Mouse (Mus musculus): ENCODE data around the gene Hlf. TPM values are rescaled to one million over a fixed set of nuclear protein-coding genes. Genes with fewer than 3 reads are reported as not detected.

Hlf gene
- polyA plus RNA-seq, 1 experiment: 0.40 TPM

DNA sequence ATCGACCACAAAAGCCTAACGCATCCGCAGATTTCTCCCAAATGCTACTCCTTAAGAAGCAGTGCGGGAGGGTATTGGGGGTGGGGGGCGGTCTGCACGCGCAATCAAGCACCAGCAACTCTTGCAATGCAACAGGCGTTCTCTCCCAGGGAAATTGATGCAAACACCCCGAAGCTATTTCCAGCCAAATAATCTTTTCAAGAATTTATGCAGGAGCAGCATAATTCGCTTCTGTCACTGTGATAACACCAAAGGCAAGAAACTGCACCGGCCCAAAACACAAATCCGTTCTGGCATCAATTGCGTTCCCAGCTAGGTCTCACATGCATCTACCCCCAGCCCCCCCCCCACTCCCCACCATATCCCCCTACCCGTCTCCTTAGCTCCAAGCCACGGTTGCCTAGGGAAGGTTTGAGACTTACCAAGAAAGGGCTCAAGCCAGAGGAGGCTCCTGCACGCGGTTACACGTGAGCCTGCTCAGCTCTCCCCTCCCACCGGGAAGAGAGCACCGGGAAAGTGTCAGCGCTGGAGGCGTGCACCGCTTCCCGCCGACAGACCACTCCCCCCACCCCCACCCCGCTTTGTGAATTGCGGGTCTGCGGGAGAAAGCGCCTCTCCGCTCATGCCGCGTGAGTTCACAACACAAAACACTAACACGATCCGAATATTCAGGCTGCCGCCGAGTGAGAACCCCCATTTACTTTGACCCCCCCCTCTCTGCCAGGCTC, 1.4 kb downstream of the Hlf start:
- Histone ChIP-seq H3K27me3 (ENCODE audit: control insufficient read depth, insufficient read depth, low read length, poor library complexity, severe bottlenecking) (peaks cover 20% of the 10 kb centered on the region), H3K9me3 (replicated peaks; ENCODE audit: control insufficient read depth, insufficient read depth, low read length, poor library complexity, severe bottlenecking) (no peaks in the 10 kb centered on the region), H3K27ac (ENCODE audit: insufficient read depth, low read length) (no peak overlapping the region), H3K9ac (ENCODE audit: low read depth, poor library complexity, severe bottlenecking) (no peak overlapping the region), H3K4me1 (ENCODE audit: control insufficient read depth, insufficient read depth, low read length) (peaks cover 3% of the 10 kb centered on the region), H3K4me3 (ENCODE audit: low read depth, low read length) (peak overlapping the region; percentile 6), H3K36me3 (ENCODE audit: control insufficient read depth, insufficient read depth, low read length, poor library complexity, severe bottlenecking) (no peaks in the 10 kb centered on the region)
- TF ChIP-seq EP300 (IDR thresholded peaks at IDR 0.05; ENCODE audit: insufficient read depth, low read depth, low read length) (no peak), POLR2A (IDR thresholded peaks at IDR 0.05; ENCODE audit: insufficient read depth, low read length) (no peak), CTCF (IDR thresholded peaks at IDR 0.05; ENCODE audit: low read depth, low read length) (no peak)

DNA sequence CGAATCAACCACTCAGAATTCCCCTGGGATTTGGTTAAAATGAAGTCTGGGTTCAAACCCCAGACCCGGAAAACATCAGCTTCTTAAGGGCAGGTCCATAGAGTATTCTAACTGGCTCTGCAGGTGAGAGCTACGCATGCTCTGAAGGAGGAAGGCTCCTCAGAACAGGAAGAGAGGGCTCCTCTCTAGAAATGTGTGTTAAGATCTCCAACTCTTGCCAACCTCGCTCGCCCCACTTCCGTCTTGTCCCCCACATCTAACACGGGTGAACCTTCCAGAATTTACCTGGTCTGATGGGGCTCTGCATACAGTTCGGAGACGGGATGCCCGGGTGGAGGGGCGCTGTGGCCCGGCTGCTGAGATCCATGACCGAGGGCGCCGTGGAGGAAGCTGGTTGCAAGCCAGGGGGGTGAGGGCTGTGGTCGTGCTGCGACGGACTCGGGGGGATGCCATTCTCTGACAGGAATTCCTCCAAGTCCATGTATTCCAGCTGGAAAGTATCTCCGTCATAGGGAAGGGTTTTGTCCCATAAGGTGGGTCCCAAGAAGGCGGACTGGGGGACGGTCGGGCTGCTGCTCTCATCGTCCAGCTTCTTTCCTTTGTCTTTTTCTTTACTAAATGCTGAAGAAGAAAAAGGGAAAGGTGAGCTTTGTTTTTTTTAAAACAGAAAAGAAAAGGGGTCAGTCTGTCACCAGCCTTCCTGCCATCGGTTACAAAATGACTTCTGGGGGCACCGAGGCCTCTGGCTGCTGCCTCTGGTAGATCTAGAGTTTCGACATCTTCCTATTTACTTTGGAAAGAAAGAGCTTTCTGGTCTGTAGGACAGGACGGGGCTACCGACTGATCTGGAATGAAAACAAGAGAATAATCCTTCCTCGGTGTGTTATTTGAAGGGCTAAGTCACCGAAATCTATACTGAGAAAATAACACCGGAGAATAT, 2.9 kb downstream of the Hlf start:
- Histone ChIP-seq H3K27ac (ENCODE audit: insufficient read depth, low read length) (no peak overlapping the region), H3K9ac (ENCODE audit: low read depth, poor library complexity, severe bottlenecking) (no peak overlapping the region), H3K9me3 (replicated peaks; ENCODE audit: control insufficient read depth, insufficient read depth, low read length, poor library complexity, severe bottlenecking) (no peaks in the 10 kb centered on the region), H3K27me3 (ENCODE audit: control insufficient read depth, insufficient read depth, low read length, poor library complexity, severe bottlenecking) (peaks cover 20% of the 10 kb centered on the region), H3K4me3 (ENCODE audit: low read depth, low read length) (no peak overlapping the region), H3K4me1 (ENCODE audit: control insufficient read depth, insufficient read depth, low read length) (peaks cover 3% of the 10 kb centered on the region), H3K36me3 (ENCODE audit: control insufficient read depth, insufficient read depth, low read length, poor library complexity, severe bottlenecking) (no peaks in the 10 kb centered on the region)
- TF ChIP-seq POLR2A (IDR thresholded peaks at IDR 0.05; ENCODE audit: insufficient read depth, low read length) (no peak), EP300 (IDR thresholded peaks at IDR 0.05; ENCODE audit: insufficient read depth, low read depth, low read length) (no peak), CTCF (IDR thresholded peaks at IDR 0.05; ENCODE audit: low read depth, low read length) (no peak)

DNA sequence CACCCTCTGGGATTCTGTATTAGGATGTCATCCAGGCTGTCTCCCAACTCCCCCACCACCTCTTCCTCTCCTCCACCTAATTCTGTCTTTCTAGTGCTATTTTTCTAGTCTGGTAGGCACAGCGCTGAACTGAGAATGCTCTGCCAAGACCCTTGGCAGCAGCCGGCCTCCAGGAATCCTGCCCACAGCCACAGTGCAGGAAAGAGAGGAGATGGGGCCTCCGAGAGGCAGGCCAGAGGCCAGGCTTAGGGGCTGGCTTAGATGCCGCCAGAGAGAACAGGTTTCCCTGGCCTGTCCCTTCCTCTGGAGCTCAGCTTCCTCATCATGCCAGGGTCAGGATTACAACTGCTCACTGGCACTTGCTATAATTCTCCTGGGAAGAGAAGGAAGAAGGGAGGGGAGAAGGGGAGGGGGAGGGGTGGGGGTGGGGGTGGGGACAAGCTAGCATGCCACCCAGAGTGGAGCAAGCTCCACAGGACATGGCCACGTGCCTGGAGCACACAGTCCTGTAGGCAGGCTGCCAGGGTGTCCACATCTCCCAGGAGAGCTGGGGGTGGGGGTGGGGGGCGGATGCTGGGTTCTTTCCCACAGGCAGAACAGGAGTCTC, 8.6 kb downstream of the Hlf start:
- H3K4me3 ChIP-seq (ENCODE audit: low read depth, low read length): no peak overlapping the region
- H3K4me1 ChIP-seq (ENCODE audit: control insufficient read depth, insufficient read depth, low read length): no peaks in the 10 kb centered on the region
- H3K36me3 ChIP-seq (ENCODE audit: control insufficient read depth, insufficient read depth, low read length, poor library complexity, severe bottlenecking): no peaks in the 10 kb centered on the region
- TF ChIP-seq EP300 (IDR thresholded peaks at IDR 0.05; ENCODE audit: insufficient read depth, low read depth, low read length): no peak
- TF ChIP-seq POLR2A (IDR thresholded peaks at IDR 0.05; ENCODE audit: insufficient read depth, low read length): no peak
- TF ChIP-seq CTCF (IDR thresholded peaks at IDR 0.05; ENCODE audit: low read depth, low read length): no peak
- H3K27ac ChIP-seq (ENCODE audit: insufficient read depth, low read length): no peak overlapping the region
- H3K9ac ChIP-seq (ENCODE audit: low read depth, poor library complexity, severe bottlenecking): no peak overlapping the region
- H3K9me3 ChIP-seq (replicated peaks; ENCODE audit: control insufficient read depth, insufficient read depth, low read length, poor library complexity, severe bottlenecking): no peaks in the 10 kb centered on the region
- H3K27me3 ChIP-seq (ENCODE audit: control insufficient read depth, insufficient read depth, low read length, poor library complexity, severe bottlenecking): peaks cover 8% of the 10 kb centered on the region; the same call in 1 of the 2 replicates

DNA sequence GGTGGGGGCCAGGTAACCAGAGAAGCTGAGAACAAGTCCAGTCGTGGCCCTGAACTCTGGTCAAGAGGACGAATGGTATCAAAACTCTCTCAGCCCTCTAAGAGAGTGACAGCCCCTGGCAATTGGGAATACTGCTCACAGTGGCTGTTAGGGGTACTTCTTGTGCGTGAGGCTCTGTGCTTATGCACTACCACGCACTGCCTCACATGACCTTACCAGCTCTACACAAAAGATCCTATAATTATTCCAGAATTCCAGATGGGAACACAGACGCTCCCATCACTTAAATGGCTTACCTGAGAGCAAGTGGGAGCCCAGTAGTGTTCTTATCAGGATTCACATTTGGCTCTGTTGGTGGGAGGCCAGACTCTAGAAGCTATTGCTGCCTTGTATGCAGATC, 9.6 kb downstream of the Hlf start:
- Histone ChIP-seq H3K36me3 (ENCODE audit: control insufficient read depth, insufficient read depth, low read length, poor library complexity, severe bottlenecking) (no peaks in the 10 kb centered on the region), H3K4me3 (ENCODE audit: low read depth, low read length) (no peak overlapping the region), H3K27ac (ENCODE audit: insufficient read depth, low read length) (no peak overlapping the region), H3K4me1 (ENCODE audit: control insufficient read depth, insufficient read depth, low read length) (no peaks in the 10 kb centered on the region), H3K27me3 (ENCODE audit: control insufficient read depth, insufficient read depth, low read length, poor library complexity, severe bottlenecking) (peaks cover 8% of the 10 kb centered on the region; the same call in 1 of the 2 replicates), H3K9me3 (replicated peaks; ENCODE audit: control insufficient read depth, insufficient read depth, low read length, poor library complexity, severe bottlenecking) (no peaks in the 10 kb centered on the region), H3K9ac (ENCODE audit: low read depth, poor library complexity, severe bottlenecking) (no peak overlapping the region)
- no peak for TF ChIP-seq EP300 (IDR thresholded peaks at IDR 0.05; ENCODE audit: insufficient read depth, low read depth, low read length)
- TF ChIP-seq POLR2A (IDR thresholded peaks at IDR 0.05; ENCODE audit: insufficient read depth, low read length): no peak
- TF ChIP-seq CTCF (IDR thresholded peaks at IDR 0.05; ENCODE audit: low read depth, low read length): no peak

DNA sequence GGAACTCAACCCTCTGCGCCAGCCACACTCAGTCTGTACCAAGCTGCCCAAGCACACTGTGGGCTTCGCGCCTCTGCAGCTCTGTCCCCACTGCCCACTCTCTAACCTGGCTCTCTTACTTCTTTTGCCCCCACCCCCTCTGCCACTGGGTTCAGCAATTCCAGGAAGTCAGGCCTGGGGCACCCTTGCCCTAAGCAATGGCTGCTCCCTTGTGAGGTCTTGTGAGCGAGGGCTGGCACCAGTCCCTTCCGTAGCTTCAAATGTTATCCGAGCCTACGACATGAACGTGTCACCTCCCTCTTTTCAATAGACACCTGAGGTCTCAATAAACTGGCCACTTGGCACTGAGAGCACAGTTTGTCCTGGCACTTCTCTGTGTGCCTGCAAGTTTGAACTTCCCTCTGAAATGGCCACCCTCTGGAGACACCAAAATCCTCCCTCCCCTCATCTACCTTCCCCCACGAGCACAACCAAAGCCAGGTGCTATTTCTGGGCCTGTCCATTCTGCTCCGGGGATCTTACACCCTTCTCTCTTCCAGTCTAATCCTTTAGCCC, 10.5 kb downstream of the Hlf start:
- Histone ChIP-seq H3K4me1 (ENCODE audit: control insufficient read depth, insufficient read depth, low read length) (no peaks in the 10 kb centered on the region), H3K27ac (ENCODE audit: insufficient read depth, low read length) (no peak overlapping the region), H3K36me3 (ENCODE audit: control insufficient read depth, insufficient read depth, low read length, poor library complexity, severe bottlenecking) (no peaks in the 10 kb centered on the region), H3K9ac (ENCODE audit: low read depth, poor library complexity, severe bottlenecking) (no peak overlapping the region), H3K27me3 (ENCODE audit: control insufficient read depth, insufficient read depth, low read length, poor library complexity, severe bottlenecking) (peaks cover 8% of the 10 kb centered on the region; the same call in 1 of the 2 replicates), H3K9me3 (replicated peaks; ENCODE audit: control insufficient read depth, insufficient read depth, low read length, poor library complexity, severe bottlenecking) (no peaks in the 10 kb centered on the region), H3K4me3 (ENCODE audit: low read depth, low read length) (no peak overlapping the region)
- TF ChIP-seq CTCF (IDR thresholded peaks at IDR 0.05; ENCODE audit: low read depth, low read length) (no peak), EP300 (IDR thresholded peaks at IDR 0.05; ENCODE audit: insufficient read depth, low read depth, low read length) (no peak), POLR2A (IDR thresholded peaks at IDR 0.05; ENCODE audit: insufficient read depth, low read length) (no peak)

All from ES-Bruce4 (cell line).